30 mouse cellular contexts compared by ENCODE assay signal in the genomic region with DNA sequence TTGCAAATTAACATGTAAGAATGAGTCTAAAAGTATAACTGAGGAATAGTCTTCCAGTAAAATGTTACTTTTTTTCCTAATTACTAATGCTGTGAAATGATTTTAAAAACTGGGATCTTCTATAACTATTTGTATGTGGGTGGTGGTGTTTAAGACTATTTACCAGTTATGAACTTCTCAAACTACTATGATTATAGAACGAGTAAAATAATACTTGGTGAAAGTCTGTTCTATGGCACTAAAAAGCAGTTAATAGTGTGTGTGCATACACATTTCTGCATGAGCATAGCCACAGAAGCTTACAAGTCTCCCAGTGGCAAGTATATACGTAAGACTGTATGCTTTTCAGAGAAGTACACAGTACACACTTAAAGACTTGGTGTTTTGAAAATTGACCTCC. TPM values are rescaled to one million over a fixed set of nuclear protein-coding genes. Genes with fewer than 3 reads are reported as not detected.
A peak's percentile ranks its signal among the peaks of the same experiment; 100 is the strongest.
DNase-seq lines count a peak whose midpoint lies in the region; ATAC-seq and TF ChIP-seq lines count a peak whose summit lies in the region.
"Had no signal": no experiment of that assay in that cellular context is flagged by ENCODE, and none has a peak within 500 bp of the region (broad histone marks: within the 10 kb centered on the region; RNA-seq: fewer than 3 reads in every experiment).

No protein-coding gene starts in this region.

- TF ChIP-seq POLR2A in MEL (IDR thresholded peaks at IDR 0.05; ENCODE audit: control insufficient read depth in 1 of 2, insufficient read depth in 1 of 2, low read depth in 1 of 2, low read length in 2 of 2, poor library complexity in 1 of 2): no peak

- TF ChIP-seq CTCF in MEL (IDR thresholded peaks at IDR 0.05 in 2 of 3, conservative IDR thresholded peaks at IDR 0.05 in 1 of 3; ENCODE audit: control insufficient read depth in 1 of 3, insufficient read depth in 1 of 3, low read depth in 2 of 3, low read length in 3 of 3, poor library complexity in 1 of 3, severe bottlenecking in 1 of 3): no peak
- no peak for TF ChIP-seq CTCF in stomach, postnatal 0 days (IDR thresholded peaks at IDR 0.05; ENCODE audit: low read depth)

- H3K79me2 ChIP-seq in MEL (ENCODE audit: control insufficient read depth, insufficient read depth, low read length, poor library complexity) (peaks cover 39% of the 10 kb centered on the region), macrophage (ENCODE audit: inconsistent target) (peaks cover 28% of the 10 kb centered on the region)

- no peak for ATAC-seq in liver, embryonic 12.5 days
- no peak for ATAC-seq in liver, embryonic 11.5 days (replicated peaks; ENCODE audit: low FRiP score)
- ATAC-seq in stomach, postnatal 0 days (ENCODE audit: low FRiP score, low TSS enrichment): no peak
- ATAC-seq in hindbrain, embryonic 11.5 days (ENCODE audit: low FRiP score): no peak
- ATAC-seq: forebrain, embryonic 16.5 days; hindbrain, postnatal 0 days had no signal

- H3K9me3 ChIP-seq in liver, embryonic 12.5 days (replicated peaks): no peaks in the 10 kb centered on the region
- no peaks in the 10 kb centered on the region for H3K9me3 ChIP-seq in liver, embryonic 11.5 days (ENCODE audit: control insufficient read depth, low read length)
- H3K9me3 ChIP-seq in MEL (replicated peaks; ENCODE audit: insufficient read depth, low read length): no peaks in the 10 kb centered on the region
- H3K9me3 ChIP-seq in stomach, postnatal 0 days (ENCODE audit: control insufficient read depth, low read length): no peaks in the 10 kb centered on the region
- no peaks in the 10 kb centered on the region for H3K9me3 ChIP-seq in hindbrain, embryonic 11.5 days (ENCODE audit: control insufficient read depth, low read length)
- H3K9me3 ChIP-seq: embryonic facial prominence, embryonic 15.5 days; forebrain, embryonic 12.5 days; heart, embryonic 12.5 days; hindbrain, embryonic 13.5 days had no signal

- DNase-seq in liver, embryonic 11.5 days (ENCODE audit: low spot score): no peak
- peak; percentile 61 for DNase-seq in A20 (ENCODE audit: low read depth, low spot score)
- peak; percentile 57 for DNase-seq in MEL (ENCODE audit: low read depth, low spot score)
- no peak for DNase-seq in heart, adult 18-20 months
- DNase-seq in stomach, postnatal 0 days (ENCODE audit: low spot score): no peak
- DNase-seq in hindbrain, embryonic 11.5 days (ENCODE audit: low spot score): no peak
- DNase-seq: adrenal gland, postnatal 10 days; cerebellum, adult 18-20 months; cerebellum, adult 9-11 months; embryo, embryonic 11 days; gastrocnemius, postnatal 10 days; heart, postnatal 4 days; kidney, adult 11 months had no signal

- no peak overlapping the region for H3K4me3 ChIP-seq in liver, embryonic 12.5 days
- no peak overlapping the region for H3K4me3 ChIP-seq in liver, embryonic 11.5 days (ENCODE audit: low read depth, low read length)
- peak overlapping the region in 1 of 2 experiments; percentile 55; a peak in 2 of 4 replicates for H3K4me3 ChIP-seq in MEL (ENCODE audit: control insufficient read depth in 1 of 2, insufficient read depth in 1 of 2, low read depth in 2 of 2, low read length in 2 of 2)
- no peak overlapping the region for H3K4me3 ChIP-seq in macrophage (ENCODE audit: inconsistent target)
- no peak overlapping the region for H3K4me3 ChIP-seq in stomach, postnatal 0 days (ENCODE audit: low read depth, low read length)
- H3K4me3 ChIP-seq in hindbrain, embryonic 11.5 days (ENCODE audit: low read depth, low read length): no peak overlapping the region

- TF ChIP-seq EP300 in MEL (IDR thresholded peaks at IDR 0.05; ENCODE audit: low read depth in 1 of 2, low read length in 2 of 2): no peak
- no peak for TF ChIP-seq EP300 in stomach, postnatal 0 days (optimal IDR thresholded peaks at IDR 0.05)

- H3K36me3 ChIP-seq in liver, embryonic 12.5 days: peaks cover 21% of the 10 kb centered on the region
- peaks cover 11% of the 10 kb centered on the region; the same call in 1 of the 2 replicates for H3K36me3 ChIP-seq in liver, embryonic 11.5 days (ENCODE audit: control insufficient read depth, insufficient read depth, low read length)
- peaks cover 8 to 40% of the 10 kb centered on the region in 2 experiments for H3K36me3 ChIP-seq in MEL (ENCODE audit: control insufficient read depth in 1 of 2, insufficient read depth in 2 of 2, low read length in 2 of 2)
- no peaks in the 10 kb centered on the region for H3K36me3 ChIP-seq in macrophage (ENCODE audit: inconsistent target)
- no peaks in the 10 kb centered on the region for H3K36me3 ChIP-seq in stomach, postnatal 0 days (ENCODE audit: control insufficient read depth, insufficient read depth, low read length)
- H3K36me3 ChIP-seq in hindbrain, embryonic 11.5 days (ENCODE audit: control insufficient read depth, insufficient read depth, low read length): no peaks in the 10 kb centered on the region
- H3K36me3 ChIP-seq: embryonic facial prominence, embryonic 15.5 days; forebrain, embryonic 12.5 days; hindbrain, embryonic 13.5 days had no signal

- H3K9ac ChIP-seq in liver, embryonic 12.5 days: no peak overlapping the region
- H3K9ac ChIP-seq in liver, embryonic 11.5 days (ENCODE audit: low read depth, low read length): no peak overlapping the region
- peak overlapping the region; percentile 100 for H3K9ac ChIP-seq in MEL (ENCODE audit: control insufficient read depth, low read depth, low read length, poor library complexity, severe bottlenecking)
- no peak overlapping the region for H3K9ac ChIP-seq in stomach, postnatal 0 days (ENCODE audit: low read length)
- H3K9ac ChIP-seq in hindbrain, embryonic 11.5 days (ENCODE audit: low read depth, low read length): no peak overlapping the region
- H3K9ac ChIP-seq: hindbrain, embryonic 13.5 days had no signal

- no peaks in the 10 kb centered on the region for H3K27me3 ChIP-seq in liver, embryonic 12.5 days (replicated peaks)
- no peaks in the 10 kb centered on the region for H3K27me3 ChIP-seq in liver, embryonic 11.5 days (replicated peaks; ENCODE audit: control insufficient read depth, insufficient read depth, low read length)
- no peaks in the 10 kb centered on the region for H3K27me3 ChIP-seq in MEL (ENCODE audit: control insufficient read depth in 1 of 2, insufficient read depth in 2 of 2, low read length in 2 of 2)
- H3K27me3 ChIP-seq in stomach, postnatal 0 days (ENCODE audit: control insufficient read depth, insufficient read depth, low read length): no peaks in the 10 kb centered on the region
- no peaks in the 10 kb centered on the region for H3K27me3 ChIP-seq in hindbrain, embryonic 11.5 days (ENCODE audit: control insufficient read depth, insufficient read depth, low read length)
- H3K27me3 ChIP-seq: embryonic facial prominence, embryonic 15.5 days; forebrain, embryonic 12.5 days; heart, embryonic 12.5 days; hindbrain, embryonic 13.5 days had no signal

- H3K27ac ChIP-seq in liver, embryonic 12.5 days: 0 out of 2 replicates have a peak overlapping the region, but pooled peaks have one; percentile 40
- H3K27ac ChIP-seq in liver, embryonic 11.5 days (ENCODE audit: low read depth, low read length): no peak overlapping the region
- H3K27ac ChIP-seq in MEL (ENCODE audit: control insufficient read depth, low read depth, low read length) (peak overlapping the region; percentile 62), macrophage (peak overlapping the region; percentile 78; the same call in 1 of the 2 replicates)
- no peak overlapping the region for H3K27ac ChIP-seq in stomach, postnatal 0 days (replicated peaks)
- no peak overlapping the region for H3K27ac ChIP-seq in hindbrain, embryonic 11.5 days (ENCODE audit: low read depth, low read length)

- H3K4me2 ChIP-seq in liver, embryonic 12.5 days: peak overlapping the region; percentile 38
- H3K4me2 ChIP-seq in liver, embryonic 11.5 days: no peak overlapping the region
- no peak overlapping the region for H3K4me2 ChIP-seq in stomach, postnatal 0 days (replicated peaks; ENCODE audit: low read depth)
- no peak overlapping the region for H3K4me2 ChIP-seq in hindbrain, embryonic 11.5 days (replicated peaks; ENCODE audit: low read depth, low read length)

- 71% methylated on average over 2 of the region's 2 CpGs for WGBS in liver, embryonic 12.5 days (ENCODE audit: insufficient replicate concordance)
- WGBS in liver, embryonic 11.5 days: 80% methylated on average over 2 of the region's 2 CpGs
- 88% methylated on average over 2 of the region's 2 CpGs for WGBS in macrophage (ENCODE audit: missing documents)
- WGBS in stomach, postnatal 0 days: 87% methylated on average over 2 of the region's 2 CpGs
- 84% methylated on average over 2 of the region's 2 CpGs for WGBS in hindbrain, embryonic 11.5 days

- peaks cover 31% of the 10 kb centered on the region for H3K4me1 ChIP-seq in liver, embryonic 12.5 days
- peaks cover 7% of the 10 kb centered on the region; the same call in 1 of the 2 replicates for H3K4me1 ChIP-seq in liver, embryonic 11.5 days (replicated peaks; ENCODE audit: control insufficient read depth, insufficient read depth, low read length)
- H3K4me1 ChIP-seq in MEL (ENCODE audit: control insufficient read depth in 1 of 2, insufficient read depth in 2 of 2, low read length in 2 of 2): peaks cover 19 to 29% of the 10 kb centered on the region in 2 experiments
- no peaks in the 10 kb centered on the region; the same call in 1 of the 2 replicates for H3K4me1 ChIP-seq in stomach, postnatal 0 days (replicated peaks; ENCODE audit: control insufficient read depth, insufficient read depth)
- no peaks in the 10 kb centered on the region for H3K4me1 ChIP-seq in hindbrain, embryonic 11.5 days (replicated peaks; ENCODE audit: control insufficient read depth, insufficient read depth, low read length)

- no peak for TF ChIP-seq RAD21 in MEL (IDR thresholded peaks at IDR 0.05; ENCODE audit: low read depth, low read length)

RNA-seq across cellular contexts. Expression of gene Gm20403, which starts 0.8 kb away (rescaled TPM):
- polyA plus RNA-seq in liver, embryonic 12.5 days (2016; fragmentation: Nextera tagmentation; extraction: Ambion mirVana): 0.49 TPM in 1 of 2 replicates, not detected in the other
- polyA plus RNA-seq in liver, embryonic 11.5 days (2014; fragmentation: Nextera tagmentation; extraction: Ambion mirVana): not detected in 2 replicates
- not detected in 2 replicates for total RNA-seq in MEL (2012; rRNA removed)
- polyA plus RNA-seq in MEL (2012; ENCODE audit: insufficient read depth in 1 of 2, insufficient read length in 2 of 2, low read depth in 1 of 2, low replicate concordance in 2 of 2, missing spikeins in 1 of 2) (not detected), macrophage (2018) (not detected in 3 replicates)
- total RNA-seq in macrophage (2018; cell fraction: chromatin; rRNA removed): not detected
- not detected for total RNA-seq in macrophage (2018; cell fraction: cytosol; rRNA removed)
- not detected for total RNA-seq in macrophage (2018; cell fraction: nucleus; rRNA removed)
- total RNA-seq in heart, adult 18-20 months (2021): not detected
- 0.64 and 0.80 TPM in 2 replicates for polyA plus RNA-seq in stomach, postnatal 0 days (2015; fragmentation: Nextera tagmentation; extraction: Ambion mirVana)
- polyA plus RNA-seq in hindbrain, embryonic 11.5 days (2014; fragmentation: Nextera tagmentation; extraction: Ambion mirVana): not detected in 2 replicates
- total RNA-seq: adrenal gland, postnatal 10 days; adrenal gland, postnatal 4 days; ES-E14; gastrocnemius, postnatal 10 days; gastrocnemius, postnatal 4 days; heart, adult 8-10 months; heart, postnatal 4 days; hindbrain, postnatal 0 days had no signal
- polyA plus RNA-seq: brain, embryonic 14.5 days; embryonic facial prominence, embryonic 11.5 days; embryonic facial prominence, embryonic 15.5 days; forebrain, embryonic 12.5 days; forebrain, embryonic 16.5 days; frontal cortex, adult 2 months; heart, embryonic 12.5 days; heart, embryonic 16.5 days; hindbrain, embryonic 13.5 days; hindbrain, postnatal 0 days; intestine, embryonic 14.5 days had no signal

RNA-seq across cellular contexts. Expression of gene Baz1a, which starts 27.0 kb away (rescaled TPM):
- polyA plus RNA-seq in liver, embryonic 12.5 days (2016; fragmentation: Nextera tagmentation; extraction: Ambion mirVana): 47.6 and 54.4 TPM in 2 replicates
- 46.4 and 49.1 TPM in 2 replicates for polyA plus RNA-seq in liver, embryonic 11.5 days (2014; fragmentation: Nextera tagmentation; extraction: Ambion mirVana)
- 44.6 and 46.0 TPM in 2 replicates for total RNA-seq in MEL (2012; rRNA removed)
- 100 to 1,000 TPM in 1 of 2 experiments, 10 to 100 TPM in 1; 39.8 to 203 TPM for polyA plus RNA-seq in MEL (2012; ENCODE audit: insufficient read depth in 1 of 2, insufficient read length in 2 of 2, low read depth in 1 of 2, low replicate concordance in 2 of 2, missing spikeins in 1 of 2)
- 100 to 1,000 TPM in 25 of 26 experiments, 10 to 100 TPM in 1; 90.4 to 463 (median 147) TPM for total RNA-seq in macrophage (2018; cell fraction: chromatin; rRNA removed)
- total RNA-seq in macrophage (2018; cell fraction: cytosol; rRNA removed): 10 to 100 TPM; 18.7 to 68.1 (median 23.2) TPM
- total RNA-seq in macrophage (2018; cell fraction: nucleus; rRNA removed): 100 to 1,000 TPM in 15 of 26 experiments, 10 to 100 TPM in 11; 68.7 to 373 (median 139) TPM
- polyA plus RNA-seq in macrophage (2018): 18.5 to 21.9 TPM (median 20.9 TPM) in 3 replicates
- total RNA-seq in heart, adult 18-20 months (2021): 10 to 100 TPM in 1 of 2 experiments, 1 to 10 TPM in 1; 5.8 to 10.2 TPM
- 13.0 and 14.0 TPM in 2 replicates for polyA plus RNA-seq in stomach, postnatal 0 days (2015; fragmentation: Nextera tagmentation; extraction: Ambion mirVana)
- 29.0 and 42.1 TPM in 2 replicates for polyA plus RNA-seq in hindbrain, embryonic 11.5 days (2014; fragmentation: Nextera tagmentation; extraction: Ambion mirVana)

Comparison
In these comparisons a context has a peak if more than half of its experiments do, and no peak if none do; other contexts are left out.
1. H3K27ac ChIP-seq: peak in liver, embryonic 12.5 days (single experiment), MEL (single experiment) and macrophage (single experiment); none in liver, embryonic 11.5 days (single experiment), stomach, postnatal 0 days (single experiment) and hindbrain, embryonic 11.5 days (single experiment).
2. DNase-seq: peak in A20 (single experiment) and MEL (single experiment); none in liver, embryonic 11.5 days (single experiment), heart, adult 18-20 months (0 of 2), stomach, postnatal 0 days (single experiment) and hindbrain, embryonic 11.5 days (single experiment).